Mouse (Mus musculus) G1E (cell line): ENCODE results near the gene Ppp1r37. TPM values are rescaled to one million over a fixed set of nuclear protein-coding genes. Genes with fewer than 3 reads are reported as not detected.

Experiments
- ATAC-seq: 2 replicates; pipeline ENCODE4 v1.8.0; 2016; ENCODE audit warnings: mild to moderate bottlenecking; ENCODE audit not compliant: insufficient number of reproducible peaks, poor library complexity, low FRiP score, severe bottlenecking; ENCODE audit errors: extremely low read depth
- DNase-seq: peaks from one replicate; pipeline ENCODE4 v3.0.0; 2012; ENCODE audit warnings: low spot score
- H3K27me3 ChIP-seq: 2 replicates; pipeline ENCODE4 v1.6.1; 2012; ENCODE audit warnings: mild to moderate bottlenecking, low read length, inconsistent platforms; ENCODE audit not compliant: insufficient read depth
- H3K36me3 ChIP-seq: replicated peaks from 2 replicates; pipeline ENCODE3; 2012; ENCODE audit warnings: mild to moderate bottlenecking, inconsistent platforms
- H3K4me1 ChIP-seq: 2 replicates; pipeline ENCODE4 v1.6.1; 2012; ENCODE audit warnings: low read depth, low read length, inconsistent platforms, mixed read lengths; ENCODE audit not compliant: insufficient read depth
- H3K4me3 ChIP-seq: 2 replicates; pipeline ENCODE4 v1.5.1; 2012; ENCODE audit warnings: low read depth, mild to moderate bottlenecking, inconsistent platforms, low read length, moderate library complexity, mixed read lengths
- H3K9me3 ChIP-seq: replicated peaks from 2 replicates; pipeline ENCODE4 v1.6.1; 2012; ENCODE audit warnings: inconsistent platforms
- CTCF ChIP-seq: IDR thresholded peaks from 2 replicates; pipeline ENCODE4 v1.5.1; 2012; ENCODE audit warnings: low read depth, low read length, inconsistent platforms, mixed read lengths
- GATA1 ChIP-seq: IDR thresholded peaks from 2 replicates; pipeline ENCODE4 v1.6.1; 2012; ENCODE audit warnings: borderline replicate concordance, low read length, inconsistent platforms, mixed read lengths
- GATA2 ChIP-seq: IDR thresholded peaks from 2 replicates; pipeline ENCODE4 v1.6.1; 2012; ENCODE audit warnings: low read depth, low read length, inconsistent platforms, borderline replicate concordance
- POLR2AphosphoS5 ChIP-seq: IDR thresholded peaks from 2 replicates; pipeline ENCODE4 v1.6.1; 2012; ENCODE audit warnings: low read depth, low read length, inconsistent platforms; ENCODE audit not compliant: insufficient replicate concordance
- TAL1 ChIP-seq: conservative IDR thresholded peaks from 2 replicates; pipeline ENCODE4 v1.6.1; 2012; ENCODE audit warnings: low read depth, low read length, inconsistent platforms, mixed read lengths
- polyA plus RNA-seq: library from polyadenylated mRNA; stranded (reverse); fragments of >175 nt; gene quantifications from 2 replicates; pipeline ENCODE4 v1.2.3, GENCODE M21; 2012
- total RNA-seq, 2 experiments: library from RNA; stranded (forward) in 1 of 2; stranded (reverse) in 1 of 2; fragments of 200-1000 nt in 1 of 2; fragments of >200 nt in 1 of 2; fragmentation: Nextera tagmentation in 1 of 2; gene quantifications; 2 replicates each; pipeline ENCODE4 v1.2.3; 2014 to 2017

Gene Ppp1r37
- total and polyA plus RNA-seq, 3 experiments, result 10.9 to 68.4 (median 23.0) TPM

GRCm38 (mm10) chr7:19534676-19535075, 28.2 kb downstream of the Ppp1r37 start:
- Histone ChIP-seq H3K9me3 (0 out of 2 replicates have a peak, but pooled peaks cover 5% of the 10 kb centered on the region), H3K4me1 (peaks cover 9% of the 10 kb centered on the region), H3K27me3 (no peaks in the 10 kb centered on the region), H3K4me3 (no peak overlapping the region), H3K36me3 (peaks cover 94% of the 10 kb centered on the region)
- no peak for DNase-seq
- ATAC-seq, result no peak
- TF ChIP-seq CTCF, result no peak
- no peak for TF ChIP-seq GATA1
- TF ChIP-seq TAL1, result no peak
- no peak for TF ChIP-seq POLR2AphosphoS5
- TF ChIP-seq GATA2, result no peak

- DNase-seq (no peak), ATAC-seq (no peak)
- Histone ChIP-seq H3K9me3 (no peaks in the 10 kb centered on the region), H3K27me3 (no peaks in the 10 kb centered on the region), H3K36me3 (peaks cover 90% of the 10 kb centered on the region), H3K4me3 (no peak overlapping the region), H3K4me1 (peaks cover 9% of the 10 kb centered on the region)
- no peak for TF ChIP-seq GATA2
- no peak for TF ChIP-seq TAL1
- no peak for TF ChIP-seq GATA1
- no peak for TF ChIP-seq CTCF
- TF ChIP-seq POLR2AphosphoS5, result no peak
These were observed 30.6 kb downstream of the Ppp1r37 start for GRCm38 (mm10) chr7:19532240-19532639.

- Histone ChIP-seq H3K4me3 (no peak overlapping the region), H3K27me3 (no peaks in the 10 kb centered on the region), H3K9me3 (no peaks in the 10 kb centered on the region), H3K4me1 (peaks cover 9% of the 10 kb centered on the region), H3K36me3 (peaks cover 80% of the 10 kb centered on the region)
- no peak for DNase-seq
- ATAC-seq, result no peak
- TF ChIP-seq CTCF (no peak), TAL1 (no peak), POLR2AphosphoS5 (no peak), GATA2 (no peak), GATA1 (no peak)
These were observed 31.8 kb downstream of the Ppp1r37 start for GRCm38 (mm10) chr7:19531077-19531476.

GRCm38 (mm10) chr7:19525105-19525481, 37.8 kb downstream of the Ppp1r37 start:
- Histone ChIP-seq H3K9me3 (peaks cover 19% of the 10 kb centered on the region), H3K4me3 (no peak overlapping the region), H3K4me1 (peaks cover 9% of the 10 kb centered on the region), H3K36me3 (peaks cover 27% of the 10 kb centered on the region), H3K27me3 (peaks cover 21% of the 10 kb centered on the region; the same call in 1 of the 2 replicates)
- DNase-seq, result no peak
- ATAC-seq, result no peak
- TF ChIP-seq GATA2, result no peak
- no peak for TF ChIP-seq GATA1
- TF ChIP-seq TAL1, result no peak
- TF ChIP-seq POLR2AphosphoS5, result no peak
- TF ChIP-seq CTCF, result no peak

GRCm38 (mm10) chr7:19524420-19525104, 38.3 kb downstream of the Ppp1r37 start:
- peaks cover 26% of the 10 kb centered on the region; the same call in 1 of the 2 replicates for H3K27me3 ChIP-seq
- DNase-seq (no peak), ATAC-seq (no peak)
- peak overlapping the region; percentile 37; the same call in 1 of the 2 replicates for H3K4me3 ChIP-seq
- TF ChIP-seq GATA2, result no peak
- peaks cover 9% of the 10 kb centered on the region for H3K4me1 ChIP-seq
- peaks cover 19% of the 10 kb centered on the region for H3K9me3 ChIP-seq
- peaks cover 22% of the 10 kb centered on the region for H3K36me3 ChIP-seq

- peaks cover 19% of the 10 kb centered on the region for H3K9me3 ChIP-seq
- ATAC-seq (no peak), DNase-seq (no peak)
- peaks cover 15% of the 10 kb centered on the region for H3K36me3 ChIP-seq
- peak overlapping the region; percentile 37; the same call in 1 of the 2 replicates for H3K4me3 ChIP-seq
- TF ChIP-seq CTCF (no peak), GATA2 (no peak), GATA1 (no peak), POLR2AphosphoS5 (no peak), TAL1 (no peak)
- H3K27me3 ChIP-seq, result peaks cover 29% of the 10 kb centered on the region; the same call in 1 of the 2 replicates
- H3K4me1 ChIP-seq, result peaks cover 9% of the 10 kb centered on the region
These were observed 39.0 kb downstream of the Ppp1r37 start for GRCm38 (mm10) chr7:19523757-19524419.
